Mouse (Mus musculus) midbrain, embryonic 16.5 days (tissue): ENCODE data around the gene Gm10972. TPM values are rescaled to one million over a fixed set of nuclear protein-coding genes. Genes with fewer than 3 reads are reported as not detected.
"Not testable (repeated sequence)": the region's sequence is repeated elsewhere in the genome, so short reads cannot be mapped to it uniquely, and the experiment has no call there.

ENCODE experiments used
- ATAC-seq: fragments of 200-750 bp; cut with Nextera tagmentation; 2 replicates; pipeline ENCODE4 v1.8.0; 2017; ENCODE audit warnings: moderate TSS enrichment
- H3K27ac ChIP-seq: fragments of 300-500 bp; sonication (generic); 2 replicates; pipeline ENCODE4 v1.5.1; 2014; ENCODE audit warnings: mild to moderate bottlenecking, low read length, mixed read lengths
- H3K27me3 ChIP-seq: fragments of 300-500 bp; sonication (generic); 2 replicates; pipeline ENCODE4 v1.6.1; 2014; ENCODE audit warnings: low read depth, low read length, mixed read lengths; ENCODE audit not compliant: control insufficient read depth, insufficient read depth
- H3K36me3 ChIP-seq: fragments of 300-500 bp; sonication (generic); 2 replicates; pipeline ENCODE4 v1.6.1; 2014; ENCODE audit warnings: mild to moderate bottlenecking, low read length, moderate library complexity, mixed read lengths; ENCODE audit not compliant: control insufficient read depth, insufficient read depth
- H3K4me1 ChIP-seq: fragments of 300-500 bp; sonication (generic); 2 replicates; pipeline ENCODE4 v1.6.1; 2014; ENCODE audit warnings: mild to moderate bottlenecking, low read length, mixed read lengths; ENCODE audit not compliant: control insufficient read depth, insufficient read depth
- H3K4me2 ChIP-seq: fragments of 300-500 bp; sonication (generic); 2 replicates; pipeline ENCODE4 v1.6.1; 2014; ENCODE audit warnings: mild to moderate bottlenecking, low read length, mixed read lengths
- H3K4me3 ChIP-seq: fragments of 300-500 bp; sonication (generic); 2 replicates; pipeline ENCODE4 v1.5.1; 2014; ENCODE audit warnings: low read depth, mild to moderate bottlenecking, low read length, moderate library complexity, mixed read lengths
- H3K9ac ChIP-seq: fragments of 300-500 bp; sonication (generic); 2 replicates; pipeline ENCODE4 v1.6.1; 2014; ENCODE audit warnings: low read depth, low read length, mixed read lengths
- H3K9me3 ChIP-seq: fragments of 300-500 bp; sonication (generic); replicated peaks from 2 replicates; pipeline ENCODE4 v1.6.1; 2014; ENCODE audit warnings: mild to moderate bottlenecking, low read length, mixed read lengths; ENCODE audit not compliant: control insufficient read depth, poor library complexity, severe bottlenecking
- WGBS: fragments of 180-500 bp; shearing (Covaris S2); extraction: QIAGEN DNeasy Blood & Tissue Kit; methylation state at CpG from one replicate; pipeline ENCODE4 v1.1.7; 2014; 5-methylcytosine and 5-hydroxymethylcytosine counted together
- polyA plus RNA-seq: library from polyadenylated mRNA; unstranded; fragments of >200 nt; fragmentation: Nextera tagmentation; extraction: Ambion mirVana; gene quantifications from 2 replicates; pipeline ENCODE4 v1.2.1, GENCODE M21; 2015

Gm10972 gene
- polyA plus RNA-seq, 1 experiment from 2014 or later, result not detected

GRCm38 (mm10) chr3:94691694-94692093 is 48.8 kb downstream of the Gm10972 start:
- H3K27ac ChIP-seq, H3K36me3 ChIP-seq: not testable (repeated sequence)
- 84% methylated on average over 4 of the region's 4 CpGs for WGBS

More at GRCm38 (mm10) chr3:94691694-94692093, 48.8 kb downstream of the Gm10972 start:
- not testable (repeated sequence) for ATAC-seq, H3K27me3 ChIP-seq, H3K9ac ChIP-seq, H3K4me2 ChIP-seq, H3K4me3 ChIP-seq, H3K4me1 ChIP-seq, H3K9me3 ChIP-seq

Other genes with a start within 250 kb of the Gm10972 start
- gene Lingo4, start 244.6 kb upstream of the Gm10972 start, polyA plus RNA-seq, result 1.2 and 1.6 TPM in 2 replicates
- 50.7 and 54.9 TPM in 2 replicates for gene Tdrkh, start 229.8 kb upstream of the Gm10972 start, polyA plus RNA-seq
- 55.1 and 56.5 TPM in 2 replicates for gene Mrpl9, start 199.8 kb upstream of the Gm10972 start, polyA plus RNA-seq
- gene Oaz3, start 199.2 kb upstream of the Gm10972 start, polyA plus RNA-seq, result 1.5 TPM in 2 replicates
- gene Celf3, start 164.8 kb upstream of the Gm10972 start, polyA plus RNA-seq, result 261 and 296 TPM in 2 replicates
- 26.7 and 27.7 TPM in 2 replicates for gene Riiad1, start 162.8 kb upstream of the Gm10972 start, polyA plus RNA-seq
- gene Snx27, start 60.4 kb upstream of the Gm10972 start, polyA plus RNA-seq, result 91.3 and 94.1 TPM in 2 replicates
- gene Tuft1, start 15.8 kb downstream of the Gm10972 start, polyA plus RNA-seq, result 5.9 and 6.7 TPM in 2 replicates
- 0.97 TPM in 1 of 2 replicates, not detected in the other for gene Selenbp2, start 50.4 kb downstream of the Gm10972 start, polyA plus RNA-seq
- gene Cgn, start 143.4 kb downstream of the Gm10972 start, polyA plus RNA-seq, result 14.2 and 16.9 TPM in 2 replicates
- 21.1 and 23.5 TPM in 2 replicates for gene Pogz, start 194.5 kb downstream of the Gm10972 start, polyA plus RNA-seq
- 322 and 353 TPM in 2 replicates for gene Psmb4, start 243.8 kb downstream of the Gm10972 start, polyA plus RNA-seq